Mouse (Mus musculus) 416B (cell line): ENCODE measurements around the gene AC124502.3.

Source experiments
- DNase-seq: peaks from one replicate; pipeline ENCODE4 v3.0.0; 2011; ENCODE audit warnings: low read depth

AC124502.3 gene

GRCm38 (mm10) chr19:5058801-5059771 is 20.4 kb downstream of the AC124502.3 start:
- DNase-seq, result no peak

GRCm38 (mm10) chr19:5060365-5061330 is 22.0 kb downstream of the AC124502.3 start:
- DNase-seq, result no peak

- no peak for DNase-seq
These were observed 23.4 kb downstream of the AC124502.3 start for GRCm38 (mm10) chr19:5062041-5062440.

- no peak for DNase-seq
These were observed 23.8 kb downstream of the AC124502.3 start for GRCm38 (mm10) chr19:5062446-5062845.

DNA sequence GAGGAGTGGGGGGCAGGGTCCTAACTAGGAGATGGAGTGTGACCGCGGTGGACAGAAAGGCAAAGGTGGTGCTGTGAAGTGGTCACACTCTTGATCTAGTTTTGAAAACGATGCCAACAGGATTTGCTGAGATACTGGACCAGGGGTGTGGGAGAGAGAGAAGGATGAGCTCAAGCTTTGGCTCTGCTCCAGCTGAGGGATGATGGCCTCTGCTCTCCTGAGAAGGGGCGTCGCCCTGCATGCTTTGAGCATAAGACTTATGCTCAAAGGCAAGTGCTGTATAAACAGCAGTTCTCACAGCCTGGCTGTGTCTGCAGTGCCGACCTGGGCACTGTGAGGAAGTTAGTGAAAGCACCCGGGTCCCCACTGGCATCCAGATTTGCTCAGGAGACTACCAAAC is 26.4 kb downstream of the AC124502.3 start:
- no peak for DNase-seq

DNA sequence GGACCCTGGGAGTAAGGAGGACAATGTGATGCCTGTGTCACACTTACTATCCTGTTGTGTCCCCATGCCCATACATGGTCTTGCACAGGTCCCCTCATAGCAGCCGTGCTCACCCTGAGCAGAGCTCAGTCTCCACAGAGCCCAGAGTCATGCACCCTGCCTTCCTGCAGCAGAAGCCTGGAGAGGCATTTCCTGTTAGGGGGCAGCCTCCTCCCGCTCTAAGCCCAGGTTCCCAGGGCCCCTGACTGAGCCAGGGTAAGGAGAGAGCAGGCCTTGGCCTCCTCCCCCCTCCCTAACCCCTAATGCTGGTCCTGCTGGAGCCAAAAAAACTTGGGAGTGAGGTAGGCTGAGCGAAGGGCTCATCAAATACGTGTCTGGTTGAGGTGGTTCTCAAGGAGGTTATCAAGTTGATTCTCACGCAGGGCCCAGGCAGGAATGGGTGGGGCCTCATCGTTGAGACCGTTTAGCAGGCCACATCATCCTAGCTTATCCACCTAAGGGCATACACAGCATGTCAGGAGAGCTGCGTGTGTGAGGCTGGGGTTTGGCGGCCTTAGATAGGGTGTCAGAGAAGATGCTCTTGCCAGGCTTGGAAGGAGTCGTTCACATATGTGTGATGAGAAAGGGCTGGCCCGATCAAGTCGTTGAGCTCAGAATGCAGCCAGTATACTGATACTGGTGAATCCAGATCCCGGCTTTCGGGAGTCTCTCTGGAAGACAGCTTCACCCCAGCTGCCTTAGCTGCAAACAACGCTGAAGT is 28.5 kb downstream of the AC124502.3 start:
- no peak for DNase-seq

DNA sequence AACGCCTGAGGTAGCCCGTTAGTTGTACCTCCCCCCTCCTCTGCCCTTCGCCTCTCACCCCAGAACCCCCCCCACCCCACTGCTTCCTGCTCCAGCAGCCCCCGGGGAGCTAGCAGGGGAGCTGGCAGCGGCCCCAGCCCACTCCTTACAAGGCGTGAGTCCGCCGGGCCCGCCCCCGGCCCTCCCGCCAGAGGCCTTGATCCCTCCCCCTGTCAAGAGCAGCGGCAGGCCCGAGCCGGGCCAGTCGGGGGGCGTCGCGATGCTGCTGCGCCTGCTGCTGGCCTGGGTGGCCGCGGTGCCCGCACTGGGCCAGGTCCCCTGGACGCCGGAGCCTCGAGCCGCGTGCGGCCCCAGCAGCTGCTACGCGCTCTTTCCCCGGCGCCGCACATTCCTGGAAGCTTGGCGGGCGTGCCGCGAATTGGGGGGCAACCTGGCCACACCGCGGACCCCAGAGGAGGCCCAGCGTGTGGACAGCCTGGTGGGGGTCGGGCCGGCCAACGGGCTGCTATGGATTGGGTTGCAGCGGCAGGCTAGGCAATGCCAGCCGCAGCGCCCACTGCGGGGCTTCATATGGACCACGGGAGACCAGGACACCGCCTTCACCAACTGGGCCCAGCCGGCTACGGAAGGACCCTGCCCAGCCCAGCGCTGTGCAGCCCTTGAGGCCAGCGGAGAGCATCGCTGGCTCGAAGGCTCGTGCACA is 29.3 kb downstream of the AC124502.3 start, which contains the start of gene Cd248:
Gene Cd248, plus strand, starts transcription at position 212 of the 703 bp plus-strand sequence.
- DNase-seq, result no peak

DNA sequence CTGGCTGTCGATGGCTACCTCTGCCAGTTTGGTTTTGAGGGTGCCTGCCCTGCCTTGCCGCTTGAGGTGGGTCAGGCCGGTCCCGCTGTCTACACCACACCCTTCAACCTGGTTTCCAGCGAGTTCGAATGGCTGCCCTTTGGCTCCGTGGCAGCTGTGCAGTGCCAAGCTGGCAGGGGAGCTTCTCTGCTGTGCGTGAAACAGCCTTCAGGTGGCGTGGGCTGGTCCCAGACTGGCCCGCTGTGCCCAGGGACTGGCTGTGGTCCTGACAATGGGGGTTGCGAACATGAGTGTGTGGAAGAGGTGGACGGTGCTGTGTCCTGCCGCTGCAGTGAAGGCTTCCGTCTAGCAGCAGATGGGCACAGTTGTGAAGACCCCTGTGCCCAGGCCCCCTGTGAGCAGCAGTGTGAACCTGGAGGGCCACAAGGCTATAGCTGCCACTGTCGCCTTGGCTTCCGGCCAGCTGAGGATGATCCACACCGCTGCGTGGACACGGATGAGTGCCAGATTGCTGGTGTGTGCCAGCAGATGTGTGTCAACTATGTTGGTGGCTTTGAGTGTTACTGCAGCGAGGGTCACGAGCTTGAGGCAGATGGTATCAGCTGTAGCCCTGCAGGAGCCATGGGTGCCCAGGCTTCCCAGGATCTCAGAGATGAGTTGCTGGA is 30.0 kb downstream of the AC124502.3 start:
- DNase-seq, result no peak

- DNase-seq, result no peak
These were observed 30.8 kb downstream of the AC124502.3 start for GRCm38 (mm10) chr19:5069486-5069885.

DNA sequence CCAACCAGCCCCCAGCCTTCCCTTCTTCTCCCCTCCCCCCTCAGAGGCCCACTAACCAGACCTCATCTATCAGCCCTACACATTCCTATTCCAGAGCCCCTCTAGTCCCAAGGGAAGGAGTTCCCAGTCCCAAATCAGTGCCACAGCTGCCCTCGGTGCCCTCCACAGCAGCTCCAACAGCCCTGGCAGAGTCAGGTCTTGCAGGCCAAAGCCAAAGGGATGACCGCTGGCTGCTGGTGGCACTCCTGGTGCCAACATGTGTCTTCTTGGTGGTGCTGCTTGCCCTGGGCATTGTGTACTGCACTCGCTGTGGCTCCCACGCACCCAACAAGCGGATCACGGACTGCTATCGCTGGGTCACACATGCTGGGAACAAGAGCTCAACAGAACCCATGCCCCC is 31.3 kb downstream of the AC124502.3 start:
- DNase-seq, result no peak

GRCm38 (mm10) chr19:5071077-5071476 is 32.4 kb downstream of the AC124502.3 start:
- no peak for DNase-seq

DNA sequence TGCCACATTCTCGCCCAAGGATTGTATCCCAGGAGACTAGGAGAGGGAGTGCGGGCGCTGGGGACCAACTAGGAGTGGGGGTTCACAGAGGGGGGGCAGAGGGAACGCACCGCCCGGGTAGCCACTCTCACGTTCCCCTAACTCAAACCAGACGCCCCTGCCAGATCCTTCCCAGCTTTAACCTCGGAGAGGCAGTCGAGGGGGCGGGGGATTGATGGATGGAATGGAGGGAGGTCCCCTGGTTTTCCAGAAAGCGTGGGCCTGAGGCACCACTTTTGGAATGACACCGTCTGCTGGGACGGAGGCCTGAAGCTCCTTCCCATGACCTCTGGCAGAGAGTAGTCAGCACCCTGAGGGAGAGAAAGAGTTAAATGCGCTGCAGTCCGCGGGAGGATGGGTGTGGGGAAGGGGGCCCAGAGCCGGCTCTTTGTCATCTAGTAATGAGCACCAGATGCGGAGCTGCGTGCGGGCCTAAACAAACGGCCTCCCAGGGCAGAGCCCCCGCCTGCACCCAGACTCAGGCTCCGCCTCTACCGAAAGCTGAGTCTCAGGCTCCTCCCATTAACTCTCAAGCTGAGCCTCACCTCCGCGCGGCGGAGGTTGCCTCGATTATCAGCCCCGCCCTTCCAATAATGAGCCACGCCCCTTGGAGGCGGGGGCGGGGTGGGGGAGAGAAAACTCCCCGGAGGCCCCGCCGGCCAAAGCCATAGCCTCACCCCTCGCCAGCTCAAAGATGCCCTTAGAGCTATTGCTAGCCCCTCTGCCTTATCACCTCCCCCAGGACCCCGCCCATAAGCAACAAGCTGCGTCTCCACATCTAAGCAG is 33.1 kb downstream of the AC124502.3 start:
- DNase-seq, result peak; percentile 86

DNA sequence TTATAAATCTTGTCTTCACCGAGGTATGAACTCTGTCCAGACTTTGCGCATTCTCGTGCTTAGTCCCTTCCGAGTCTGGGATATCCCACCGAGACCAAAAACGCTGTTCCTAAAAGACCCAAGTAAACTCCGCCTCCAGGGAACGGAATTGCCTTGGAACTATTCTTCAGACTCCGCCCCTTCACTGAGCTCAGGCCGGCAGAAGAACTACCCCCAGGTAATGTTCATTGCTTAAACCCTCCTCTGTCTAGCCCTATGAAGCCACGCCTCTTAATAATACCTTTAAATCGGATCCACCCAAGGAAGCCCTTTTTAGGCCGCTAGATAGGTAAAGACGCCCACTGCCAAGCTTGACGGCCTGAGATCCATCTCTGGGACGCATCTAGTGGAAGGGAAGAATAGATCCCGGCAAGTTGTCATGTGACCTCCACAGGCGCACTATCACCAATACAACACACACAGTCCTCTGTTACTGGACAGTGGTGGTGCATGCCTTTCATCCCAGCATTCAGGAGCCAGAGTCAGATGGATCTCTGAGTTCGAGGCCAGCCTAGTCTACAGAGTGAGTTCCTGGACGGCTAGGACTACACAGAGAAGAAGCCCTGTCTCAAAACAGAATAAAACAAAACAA is 33.8 kb downstream of the AC124502.3 start:
- peak; percentile 63 for DNase-seq

DNA sequence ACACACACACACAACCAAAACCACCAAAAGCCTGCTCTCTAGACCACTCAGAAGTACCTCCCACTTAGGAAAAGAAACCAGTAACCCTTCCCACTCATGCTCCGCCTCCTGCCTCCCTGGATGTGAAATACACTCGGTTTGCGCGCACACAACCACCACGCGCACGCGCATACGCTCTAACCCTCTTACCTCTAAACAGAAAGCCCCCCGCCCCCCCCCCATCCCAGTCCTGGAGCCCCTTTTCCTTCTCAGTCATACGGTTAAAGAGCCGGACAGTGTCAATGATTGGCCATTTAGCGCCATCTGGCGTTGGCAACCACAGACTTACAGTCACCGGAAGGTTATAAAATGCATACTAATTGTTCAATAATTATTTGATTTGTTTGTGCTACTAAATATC is 34.3 kb downstream of the AC124502.3 start:
- DNase-seq, result peak; percentile 73

GRCm38 (mm10) chr19:5073518-5073917 is 34.8 kb downstream of the AC124502.3 start:
- DNase-seq, result no peak

- peak; percentile 35 for DNase-seq
These were observed 40.6 kb downstream of the AC124502.3 start for GRCm38 (mm10) chr19:5079279-5079678.

GRCm38 (mm10) chr19:5082005-5082404 is 43.3 kb downstream of the AC124502.3 start:
- no peak for DNase-seq

GRCm38 (mm10) chr19:5082596-5082995 is 43.9 kb downstream of the AC124502.3 start:
- no peak for DNase-seq
